Mouse (Mus musculus) ES-Bruce4 (cell line): ENCODE data around the gene Gm11060.

Experiments
- CTCF ChIP-seq: IDR thresholded peaks from one replicate; pipeline ENCODE4 v1.8.1; 2011; ENCODE audit warnings: low read depth, low read length
- POLR2A ChIP-seq: IDR thresholded peaks from one replicate; pipeline ENCODE4 v1.8.1; 2011; ENCODE audit warnings: low read length; ENCODE audit not compliant: insufficient read depth

- no peak for TF ChIP-seq CTCF
- TF ChIP-seq POLR2A, result no peak
These were observed 40.5 kb downstream of the Gm11060 start for GRCm38 (mm10) chr2:105132300-105132699.
